Mouse (Mus musculus) limb, embryonic 11.5 days (tissue): Measurements from ENCODE around the gene Svop. TPM values are rescaled to one million over a fixed set of nuclear protein-coding genes. Genes with fewer than 3 reads are reported as not detected.

ENCODE experiments used
- ATAC-seq: fragments of 200-750 bp; cut with Nextera tagmentation; 2 replicates; pipeline ENCODE4 v1.8.0; 2017; ENCODE audit warnings: low read depth; ENCODE audit not compliant: insufficient number of reproducible peaks, low FRiP score, low TSS enrichment
- DNase-seq: peaks from one replicate; pipeline ENCODE4 v3.0.0-alpha.2; 2015; ENCODE audit warnings: low spot score
- H3K27ac ChIP-seq: fragments of 300-500 bp; sonication (generic); replicated peaks from 2 replicates; pipeline ENCODE4 v1.5.1; 2014; ENCODE audit warnings: low read depth, mild to moderate bottlenecking, low read length
- H3K27me3 ChIP-seq: fragments of 300-500 bp; sonication (generic); 2 replicates; pipeline ENCODE4 v1.6.1; 2014; ENCODE audit warnings: mild to moderate bottlenecking, low read length, mixed read lengths; ENCODE audit not compliant: control insufficient read depth, insufficient read depth
- H3K36me3 ChIP-seq: fragments of 300-500 bp; sonication (generic); 2 replicates; pipeline ENCODE4 v1.6.1; 2014; ENCODE audit warnings: mild to moderate bottlenecking, low read length, moderate library complexity, mixed read lengths; ENCODE audit not compliant: control insufficient read depth, insufficient read depth
- H3K4me1 ChIP-seq: fragments of 300-500 bp; sonication (generic); 2 replicates; pipeline ENCODE4 v1.6.1; 2014; ENCODE audit warnings: low read length, mixed read lengths; ENCODE audit not compliant: control insufficient read depth, insufficient read depth
- H3K4me2 ChIP-seq: fragments of 300-500 bp; sonication (generic); 2 replicates; pipeline ENCODE4 v1.6.1; 2014; ENCODE audit warnings: low read depth, mild to moderate bottlenecking, moderate library complexity; ENCODE audit not compliant: severe bottlenecking
- H3K4me3 ChIP-seq: fragments of 300-500 bp; sonication (generic); 2 replicates; pipeline ENCODE4 v1.5.1; 2014; ENCODE audit warnings: low read depth, low read length
- H3K9ac ChIP-seq: fragments of 300-500 bp; sonication (generic); 2 replicates; pipeline ENCODE4 v1.6.1; 2014; ENCODE audit warnings: mild to moderate bottlenecking, low read length
- H3K9me3 ChIP-seq: fragments of 300-500 bp; sonication (generic); 2 replicates; pipeline ENCODE4 v1.6.1; 2016; ENCODE audit warnings: low read length; ENCODE audit not compliant: control insufficient read depth
- WGBS: fragments of 180-500 bp; shearing (Covaris S2); extraction: QIAGEN DNeasy Blood & Tissue Kit; methylation state at CpG from one replicate; pipeline ENCODE4 v1.1.7; 2014; 5-methylcytosine and 5-hydroxymethylcytosine counted together
- polyA plus RNA-seq: library from polyadenylated mRNA; unstranded; fragments of >200 nt; fragmentation: Nextera tagmentation; extraction: Ambion mirVana; gene quantifications from 2 replicates; pipeline ENCODE4 v1.2.1, GENCODE M21; 2014

The Svop gene
- polyA plus RNA-seq, 1 experiment from 2014 or later, result 0.24 TPM

DNA sequence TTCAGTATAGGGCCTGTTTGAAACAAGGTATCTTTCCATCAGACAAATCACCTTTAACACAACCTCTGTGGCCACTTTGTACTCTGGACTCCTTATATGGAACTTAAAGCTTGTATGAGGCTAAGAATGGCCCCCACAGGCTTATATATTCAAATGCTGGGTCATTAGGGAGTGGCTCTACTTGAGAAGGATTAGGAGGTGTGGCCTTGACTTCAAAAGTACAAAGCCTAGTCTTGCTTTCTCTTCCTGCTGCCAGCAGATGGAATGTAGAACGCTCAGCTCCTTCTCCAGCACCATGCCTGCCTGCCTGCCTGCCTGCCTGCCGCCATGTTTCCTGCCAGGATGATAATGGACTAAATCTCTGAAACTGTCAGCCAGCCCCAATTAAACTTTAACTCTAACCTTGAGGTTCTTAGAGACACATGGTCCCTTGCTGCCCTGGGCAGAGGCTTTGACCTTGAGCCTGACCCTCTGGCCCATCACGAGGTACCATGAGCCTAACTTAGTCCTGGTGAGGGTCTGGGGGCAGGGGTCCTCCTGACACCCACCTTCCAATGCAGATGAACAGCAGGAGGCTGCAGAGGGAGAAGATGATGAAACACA, 59.1 kb downstream of the Svop start:
- DNase-seq, result no peak
- H3K4me3 ChIP-seq, result no peak overlapping the region
- no peaks in the 10 kb centered on the region for H3K36me3 ChIP-seq
- H3K27me3 ChIP-seq, result no peaks in the 10 kb centered on the region
- H3K9me3 ChIP-seq, result no peaks in the 10 kb centered on the region; the same call in 1 of the 2 replicates
- H3K4me2 ChIP-seq, result no peak overlapping the region
- no peak overlapping the region for H3K9ac ChIP-seq
- H3K27ac ChIP-seq, result no peak overlapping the region
- H3K4me1 ChIP-seq, result no peaks in the 10 kb centered on the region
- WGBS, result 84% methylated on average over 3 of the region's 3 CpGs
- no peak for ATAC-seq

DNA sequence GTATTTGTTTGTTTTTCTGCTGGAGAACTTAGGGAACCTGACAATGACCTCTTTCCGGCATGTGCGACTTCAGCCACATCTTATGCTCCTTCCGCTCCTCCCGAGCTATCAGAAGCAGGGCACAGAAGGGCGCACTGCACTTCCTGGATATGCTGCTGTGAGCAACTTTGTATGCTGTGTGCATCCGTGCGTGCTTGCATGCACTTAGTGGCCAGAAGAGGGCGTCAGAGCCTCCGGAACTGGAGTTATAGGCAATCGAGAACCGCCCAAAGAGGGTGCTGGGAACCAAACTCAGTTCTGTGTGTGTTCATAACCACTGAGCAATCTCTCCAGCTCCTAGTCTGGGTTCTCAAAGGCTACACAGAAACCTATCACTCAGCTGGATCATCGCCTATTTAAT, 60.7 kb downstream of the Svop start:
- ATAC-seq, result no peak
- no peak overlapping the region for H3K4me3 ChIP-seq
- H3K9me3 ChIP-seq, result no peaks in the 10 kb centered on the region; the same call in 1 of the 2 replicates

DNA sequence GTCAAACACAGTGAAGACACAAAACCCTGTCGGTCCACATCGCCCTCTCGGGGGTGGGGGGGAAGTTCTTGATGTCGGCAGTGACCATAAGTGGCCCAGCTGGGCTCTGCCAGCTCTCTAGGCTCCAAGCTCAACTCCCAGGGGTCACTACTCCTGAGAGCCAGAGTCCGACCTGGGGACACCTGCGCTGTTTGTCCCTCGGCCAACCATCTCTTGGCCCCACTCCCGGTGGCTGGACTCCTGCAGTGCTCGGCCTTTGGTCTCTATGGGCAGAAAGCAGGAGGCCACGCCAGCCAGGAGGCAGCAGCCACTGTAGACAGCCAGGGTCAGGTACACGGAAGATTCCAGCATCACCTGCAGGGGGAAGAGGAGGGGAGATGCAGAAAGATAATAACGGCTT, 63.3 kb downstream of the Svop start:
- Histone ChIP-seq H3K36me3 (no peaks in the 10 kb centered on the region), H3K27me3 (no peaks in the 10 kb centered on the region), H3K4me3 (no peak overlapping the region), H3K27ac (no peak overlapping the region), H3K9ac (no peak overlapping the region), H3K9me3 (no peaks in the 10 kb centered on the region; the same call in 1 of the 2 replicates), H3K4me1 (no peaks in the 10 kb centered on the region), H3K4me2 (no peak overlapping the region)
- WGBS, result 87% methylated on average over 12 of the region's 12 CpGs
- ATAC-seq (no peak), DNase-seq (no peak)

More for the DNA sequence above, 60.7 kb downstream of the Svop start:
- Histone ChIP-seq H3K4me2 (no peak overlapping the region), H3K27me3 (no peaks in the 10 kb centered on the region), H3K9ac (no peak overlapping the region), H3K4me1 (no peaks in the 10 kb centered on the region), H3K36me3 (no peaks in the 10 kb centered on the region), H3K27ac (no peak overlapping the region)
- WGBS, result 92% methylated on average over 12 of the region's 12 CpGs
- no peak for DNase-seq

DNA sequence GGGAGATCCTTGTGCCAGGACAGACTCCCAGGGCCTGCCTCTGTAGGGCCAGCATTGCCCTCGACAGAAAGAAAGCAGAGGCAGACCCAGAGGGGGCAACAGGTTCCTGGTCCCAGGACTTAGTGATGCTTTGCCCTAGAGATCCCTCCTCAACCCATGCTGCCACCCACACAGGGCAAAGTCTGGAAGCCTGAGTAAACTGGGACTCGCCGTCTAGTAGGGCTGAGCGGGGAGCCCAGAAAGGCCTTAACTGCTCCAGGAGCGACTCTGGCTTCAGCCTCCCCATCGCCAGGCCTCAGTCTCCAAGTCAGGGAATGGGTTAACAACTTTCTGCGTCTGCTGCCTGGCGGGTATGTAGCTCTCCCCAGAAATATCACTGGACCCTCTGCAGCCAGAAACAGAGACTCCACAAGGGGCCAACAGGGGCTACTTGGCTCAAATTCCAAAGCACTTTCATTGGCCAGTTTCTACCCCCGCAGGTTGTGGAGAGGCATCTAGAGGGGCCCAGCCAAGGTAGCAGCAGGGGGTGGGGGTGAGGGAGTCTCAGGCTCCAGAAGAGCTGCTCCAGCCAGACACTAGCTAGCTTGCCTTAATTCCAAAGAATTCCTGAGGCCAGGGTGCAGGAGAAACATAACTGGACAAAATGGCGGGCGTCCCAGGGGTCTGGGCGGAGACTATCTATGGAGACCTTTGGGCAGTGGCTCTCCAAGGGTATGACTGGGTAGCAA, 64.0 kb downstream of the Svop start:
- H3K9ac ChIP-seq, result no peak overlapping the region
- no peaks in the 10 kb centered on the region for H3K27me3 ChIP-seq
- no peak for DNase-seq
- H3K4me1 ChIP-seq, result no peaks in the 10 kb centered on the region
- no peaks in the 10 kb centered on the region; the same call in 1 of the 2 replicates for H3K9me3 ChIP-seq
- no peak overlapping the region for H3K4me3 ChIP-seq
- H3K27ac ChIP-seq, result no peak overlapping the region
- H3K4me2 ChIP-seq, result no peak overlapping the region
- H3K36me3 ChIP-seq, result no peaks in the 10 kb centered on the region
- ATAC-seq, result no peak
- WGBS, result 84% methylated on average over 12 of the region's 12 CpGs

DNA sequence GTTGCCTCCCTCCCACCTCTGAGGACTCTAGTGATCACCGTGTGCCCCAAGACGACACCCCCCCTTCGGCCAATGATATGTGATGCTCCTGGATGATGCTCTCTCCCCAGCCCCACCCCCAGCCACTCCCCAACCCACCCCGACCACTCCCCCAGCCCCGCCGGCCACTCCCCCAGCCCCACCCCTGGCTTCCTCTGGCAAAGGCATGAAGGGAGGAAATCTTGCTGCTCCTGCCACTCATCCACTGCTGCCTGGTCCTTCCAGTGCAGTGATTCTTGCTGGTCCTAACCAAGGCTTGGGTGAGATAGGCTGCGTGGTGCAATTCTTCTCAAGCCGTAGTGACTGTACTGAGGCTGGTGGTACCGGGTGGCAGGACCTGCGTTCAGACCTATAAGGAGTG, 66.5 kb downstream of the Svop start:
- no peak overlapping the region for H3K27ac ChIP-seq
- H3K4me2 ChIP-seq, result no peak overlapping the region
- no peak overlapping the region for H3K9ac ChIP-seq
- 8% methylated on average over 10 of the region's 10 CpGs for WGBS
- DNase-seq (no peak), ATAC-seq (no peak)
- no peaks in the 10 kb centered on the region for H3K9me3 ChIP-seq
- H3K36me3 ChIP-seq, result no peaks in the 10 kb centered on the region
- H3K27me3 ChIP-seq, result no peaks in the 10 kb centered on the region
- no peaks in the 10 kb centered on the region for H3K4me1 ChIP-seq
- H3K4me3 ChIP-seq, result no peak overlapping the region

DNA sequence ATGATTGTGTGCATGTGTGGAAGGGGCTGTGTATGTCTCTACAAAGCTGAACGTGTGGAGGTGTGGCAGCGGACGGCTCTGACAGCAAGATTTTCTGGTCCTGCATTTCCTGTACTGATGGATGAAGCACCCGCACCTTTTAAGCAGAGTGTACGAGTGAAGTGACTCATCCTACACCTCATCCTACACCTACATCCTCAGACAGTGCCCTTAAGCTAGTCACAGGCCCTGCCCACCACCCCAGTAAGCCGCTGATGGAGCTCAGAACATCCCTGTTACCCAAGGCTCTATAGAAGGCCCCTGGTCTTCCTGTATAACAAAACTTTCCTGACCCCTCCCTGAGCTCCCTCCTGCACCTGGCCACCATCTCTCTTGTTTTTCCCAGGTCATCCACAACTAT, 67.0 kb downstream of the Svop start:
- Histone ChIP-seq H3K36me3 (no peaks in the 10 kb centered on the region), H3K27me3 (no peaks in the 10 kb centered on the region), H3K4me2 (no peak overlapping the region), H3K4me1 (no peaks in the 10 kb centered on the region), H3K4me3 (no peak overlapping the region), H3K27ac (no peak overlapping the region), H3K9ac (no peak overlapping the region), H3K9me3 (no peaks in the 10 kb centered on the region)
- WGBS, result 59% methylated on average over 6 of the region's 6 CpGs
- no peak for DNase-seq
- no peak for ATAC-seq

DNA sequence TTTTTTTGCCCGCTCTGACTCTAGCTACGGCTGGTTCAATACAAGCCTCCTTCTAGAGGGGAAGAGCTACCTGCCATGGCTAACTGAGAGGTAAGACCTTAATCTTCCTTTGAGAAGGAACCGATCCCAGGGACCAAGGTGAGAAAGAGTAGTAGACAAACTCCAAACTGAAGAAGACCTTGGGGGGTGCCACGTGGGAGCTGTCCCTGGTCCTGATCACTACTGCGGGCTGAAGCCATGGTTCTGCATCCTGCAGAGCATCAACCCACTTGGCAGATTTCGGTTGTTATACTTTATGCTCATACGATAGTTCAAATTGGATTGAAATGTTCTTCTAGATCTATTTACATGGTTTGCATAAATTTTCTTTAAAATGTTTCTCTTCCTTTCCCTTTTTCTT, 76.2 kb downstream of the Svop start:
- H3K9ac ChIP-seq, result no peak overlapping the region
- no peak overlapping the region for H3K4me3 ChIP-seq
- H3K36me3 ChIP-seq, result no peaks in the 10 kb centered on the region
- no peak overlapping the region for H3K27ac ChIP-seq
- DNase-seq, result peak; percentile 71
- H3K27me3 ChIP-seq, result no peaks in the 10 kb centered on the region
- H3K9me3 ChIP-seq, result no peaks in the 10 kb centered on the region
- no peak for ATAC-seq
- H3K4me2 ChIP-seq, result no peak overlapping the region
- H3K4me1 ChIP-seq, result no peaks in the 10 kb centered on the region
- WGBS, result 64% methylated on average over 7 of the region's 7 CpGs

DNA sequence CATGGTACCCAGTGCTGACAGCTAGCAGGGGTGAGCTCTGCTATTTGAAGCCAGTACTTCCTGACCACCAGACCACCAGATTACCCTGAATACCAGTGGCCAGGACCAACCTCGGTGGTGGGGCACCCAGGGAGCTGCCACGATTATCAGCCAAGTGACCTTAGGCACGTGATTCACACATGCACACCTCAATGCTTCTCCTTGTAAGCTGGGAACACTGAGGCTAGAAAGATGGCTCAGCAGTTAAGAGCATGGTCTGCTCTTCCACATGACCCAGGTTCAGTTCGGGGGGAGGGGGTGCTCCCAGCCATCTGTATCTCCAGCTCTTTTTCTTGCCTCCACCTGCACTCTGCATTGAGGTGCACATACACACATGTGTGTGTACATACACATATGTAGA, 82.3 kb downstream of the Svop start:
- Histone ChIP-seq H3K4me3 (no peak overlapping the region), H3K36me3 (no peaks in the 10 kb centered on the region), H3K4me2 (no peak overlapping the region), H3K27ac (no peak overlapping the region), H3K9ac (no peak overlapping the region), H3K4me1 (no peaks in the 10 kb centered on the region), H3K9me3 (no peaks in the 10 kb centered on the region), H3K27me3 (no peaks in the 10 kb centered on the region)
- no peak for ATAC-seq
- WGBS, result 72% methylated on average over 4 of the region's 4 CpGs
- no peak for DNase-seq
